Mouse (Mus musculus) ES-Bruce4 (cell line): ENCODE measurements around the gene Sds.

Experiments
- CTCF ChIP-seq: IDR thresholded peaks from one replicate; pipeline ENCODE4 v1.8.1; 2011; ENCODE audit warnings: low read depth, low read length
- POLR2A ChIP-seq: IDR thresholded peaks from one replicate; pipeline ENCODE4 v1.8.1; 2011; ENCODE audit warnings: low read length; ENCODE audit not compliant: insufficient read depth

DNA sequence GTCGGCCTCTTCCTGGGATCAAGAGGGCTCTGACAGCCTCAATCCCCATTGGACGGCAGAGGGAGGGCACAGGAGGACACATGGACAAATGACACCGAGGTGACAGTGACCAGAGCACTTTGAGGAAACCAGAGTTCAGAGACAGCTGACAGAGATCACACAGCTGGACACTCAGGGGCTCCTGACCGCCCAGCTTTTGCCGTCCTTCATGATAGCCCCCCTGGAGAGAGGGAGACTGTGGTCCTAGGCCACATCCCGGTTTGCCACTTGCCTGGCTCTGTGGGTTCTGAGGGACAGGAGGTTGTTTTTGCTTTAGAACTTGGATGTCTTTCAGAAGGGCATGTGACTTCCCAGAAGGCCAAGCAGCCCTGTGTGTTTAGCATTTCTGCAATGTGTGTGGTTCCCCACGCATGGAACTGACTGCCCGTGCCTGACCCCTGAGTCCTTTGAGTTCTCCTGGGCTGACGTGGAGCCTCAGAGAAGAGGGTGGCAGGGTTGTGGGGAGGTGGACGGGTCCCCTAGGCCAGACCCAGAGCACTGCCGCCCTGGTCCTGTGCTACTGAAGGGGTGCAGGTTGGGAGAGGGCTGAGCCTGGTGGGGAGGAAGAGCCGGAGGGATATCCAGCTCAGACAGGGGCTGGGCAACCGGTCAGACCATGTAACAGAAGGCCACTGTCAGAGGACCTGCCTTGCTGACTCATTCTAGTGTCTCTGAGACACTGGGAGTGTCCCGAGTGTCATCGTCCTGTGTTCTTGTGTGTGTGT, 40.1 kb downstream of the Sds start:
- TF ChIP-seq POLR2A (no peak), CTCF (no peak)
